Mouse (Mus musculus) lung, embryonic 14.5 days (tissue): ENCODE measurements at regions not wholly inside any gene's neighbourhood (a gene's known extent, or its start where the extent isn't known, plus 50 kb on each side); places are given as distances from the start of the nearest gene placed in this dataset.
"Not testable (repeated sequence)": the region's sequence is repeated elsewhere in the genome, so short reads cannot be mapped to it uniquely, and the experiment has no call there.

Experiments
- ATAC-seq: fragments of 200-750 bp; cut with Nextera tagmentation; 2 replicates; pipeline ENCODE4 v1.8.0; 2017; ENCODE audit warnings: mild to moderate bottlenecking, moderate TSS enrichment, moderate library complexity; ENCODE audit not compliant: insufficient read depth
- DNase-seq: peaks from one replicate; pipeline ENCODE4 v3.0.0-alpha.2; 2015
- H3K27ac ChIP-seq: fragments of 300-500 bp; sonication (generic); 2 replicates; pipeline ENCODE4 v1.5.1; 2014; ENCODE audit warnings: low read depth, mild to moderate bottlenecking, moderate library complexity
- H3K27me3 ChIP-seq: fragments of 300-500 bp; sonication (generic); 2 replicates; pipeline ENCODE4 v1.6.1; 2014; ENCODE audit warnings: low read length, control low read depth; ENCODE audit not compliant: insufficient read depth
- H3K36me3 ChIP-seq: fragments of 300-500 bp; sonication (generic); 2 replicates; pipeline ENCODE4 v1.6.1; 2014; ENCODE audit warnings: control low read depth; ENCODE audit not compliant: insufficient read depth
- H3K4me1 ChIP-seq: fragments of 300-500 bp; sonication (generic); 2 replicates; pipeline ENCODE4 v1.6.1; 2014; ENCODE audit warnings: antibody characterized with exemption, control low read depth; ENCODE audit not compliant: insufficient read depth
- H3K4me2 ChIP-seq: fragments of 300-500 bp; sonication (generic); 2 replicates; pipeline ENCODE4 v1.6.1; 2014; ENCODE audit warnings: mild to moderate bottlenecking
- H3K4me3 ChIP-seq: fragments of 300-500 bp; sonication (generic); 2 replicates; pipeline ENCODE4 v1.5.1; 2014; ENCODE audit warnings: low read depth, low read length
- H3K9ac ChIP-seq: fragments of 300-500 bp; sonication (generic); 2 replicates; pipeline ENCODE4 v1.6.1; 2014
- H3K9me3 ChIP-seq: fragments of 300-500 bp; sonication (generic); 2 replicates; pipeline ENCODE4 v1.6.1; 2016; ENCODE audit warnings: low read depth, low read length, control low read depth
- CTCF ChIP-seq: IDR thresholded peaks from 2 replicates; pipeline ENCODE4 v1.5.1; 2016; ENCODE audit warnings: antibody characterized with exemption, low read depth
- WGBS: fragments of 180-500 bp; shearing (Covaris S2); extraction: QIAGEN DNeasy Blood & Tissue Kit; methylation state at CpG from one replicate; pipeline ENCODE4 v1.1.7; 2014; 5-methylcytosine and 5-hydroxymethylcytosine counted together

DNA sequence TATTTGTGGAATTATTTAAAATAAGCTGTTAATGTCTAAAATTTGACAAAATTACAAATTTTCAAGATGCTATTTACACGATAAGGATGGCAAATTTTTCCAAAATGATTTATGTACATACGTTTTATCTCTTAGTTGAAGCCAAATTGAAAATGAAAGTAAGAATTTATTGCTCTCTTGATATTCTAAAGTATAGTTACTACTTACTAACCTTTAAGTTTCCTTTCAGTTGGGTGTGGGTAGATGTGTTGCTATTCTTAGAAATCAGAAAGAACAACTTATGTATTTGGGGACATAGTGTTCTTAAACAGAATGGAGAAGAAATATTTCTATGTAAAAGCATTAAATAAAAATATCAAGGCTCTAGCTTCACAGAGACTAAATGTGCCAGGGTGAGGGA is 142.8 kb upstream of the Slc13a1 start:
- Histone ChIP-seq H3K9me3 (no peaks in the 10 kb centered on the region), H3K27ac (no peak overlapping the region), H3K4me3 (no peak overlapping the region), H3K36me3 (no peaks in the 10 kb centered on the region), H3K27me3 (no peaks in the 10 kb centered on the region), H3K9ac (no peak overlapping the region), H3K4me1 (no peaks in the 10 kb centered on the region), H3K4me2 (no peak overlapping the region)
- WGBS, result 70% methylated on average over 2 of the region's 2 CpGs
- no peak for TF ChIP-seq CTCF
- ATAC-seq (no peak), DNase-seq (no peak)

DNA sequence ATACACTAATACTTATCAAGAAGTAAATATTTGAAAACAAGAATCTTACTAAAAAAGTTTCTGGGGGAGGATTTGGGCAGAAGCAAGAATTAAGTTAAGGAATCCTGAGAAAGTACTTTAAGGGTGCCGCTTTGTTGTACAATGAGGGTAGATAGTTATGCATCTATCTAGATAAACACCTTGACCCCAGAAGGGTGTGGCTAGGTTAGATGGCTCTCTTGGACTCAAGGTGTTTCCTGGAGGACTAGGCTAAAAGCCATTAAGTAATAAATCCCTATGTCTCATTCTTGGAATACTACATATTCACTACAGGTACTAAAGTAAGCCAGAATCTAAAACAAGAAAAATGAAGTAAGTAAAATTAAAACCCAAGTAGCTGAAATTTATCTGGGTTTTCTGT is 141.9 kb upstream of the Slc13a1 start:
- H3K27me3 ChIP-seq, result no peaks in the 10 kb centered on the region
- no peak overlapping the region for H3K27ac ChIP-seq
- no peak overlapping the region for H3K4me3 ChIP-seq
- no peak overlapping the region for H3K4me2 ChIP-seq
- ATAC-seq (no peak), DNase-seq (no peak)
- 90% methylated on average over 1 of the region's 1 CpGs for WGBS
- TF ChIP-seq CTCF, result no peak
- no peak overlapping the region for H3K9ac ChIP-seq
- no peaks in the 10 kb centered on the region for H3K36me3 ChIP-seq
- H3K9me3 ChIP-seq, result no peaks in the 10 kb centered on the region
- no peaks in the 10 kb centered on the region for H3K4me1 ChIP-seq

DNA sequence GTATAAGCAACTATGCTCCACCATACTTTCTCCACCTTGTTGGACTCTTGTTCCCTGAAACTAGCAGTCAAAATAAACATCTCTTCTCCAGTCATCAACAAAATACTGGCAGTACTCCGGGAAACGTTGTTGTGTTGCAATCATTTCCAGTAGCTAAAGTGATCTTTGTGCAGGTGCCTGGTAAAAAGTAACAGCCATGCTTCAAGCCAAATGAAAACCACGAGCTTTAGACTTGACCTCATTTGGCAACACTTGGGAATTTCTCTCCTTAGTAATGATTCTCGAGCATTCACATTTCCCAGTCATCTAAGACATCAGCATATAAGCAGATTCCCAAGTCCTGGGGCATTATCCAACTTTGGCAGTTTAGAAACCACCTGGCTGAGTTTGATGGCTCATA is 133.8 kb upstream of the Slc13a1 start:
- Histone ChIP-seq H3K27me3 (no peaks in the 10 kb centered on the region), H3K9ac (no peak overlapping the region), H3K27ac (no peak overlapping the region), H3K4me2 (no peak overlapping the region), H3K4me1 (no peaks in the 10 kb centered on the region), H3K4me3 (no peak overlapping the region), H3K36me3 (no peaks in the 10 kb centered on the region), H3K9me3 (no peaks in the 10 kb centered on the region)
- DNase-seq (no peak), ATAC-seq (no peak)
- WGBS, result 58% methylated on average over 4 of the region's 4 CpGs
- TF ChIP-seq CTCF, result no peak

DNA sequence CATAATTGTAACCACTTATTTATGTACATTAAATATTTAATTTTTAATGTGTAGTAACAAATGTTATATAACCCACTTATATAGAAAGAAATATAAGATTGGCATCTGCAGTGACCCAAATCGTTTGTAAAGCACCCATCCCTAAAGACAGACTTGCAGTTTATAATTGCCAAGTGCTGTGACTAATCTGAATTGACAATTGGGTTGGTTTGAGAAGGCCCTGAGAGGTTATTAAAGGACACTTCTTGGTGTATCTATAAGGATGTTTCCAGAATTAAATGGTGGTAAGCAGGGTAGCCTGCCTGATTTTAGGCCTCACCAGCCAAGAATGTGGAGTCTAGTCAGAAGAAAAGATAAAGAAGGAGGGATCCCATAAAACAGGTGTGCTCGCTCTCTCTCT is 133.3 kb upstream of the Slc13a1 start:
- no peak overlapping the region for H3K4me3 ChIP-seq
- no peak for DNase-seq
- 71% methylated on average over 2 of the region's 2 CpGs for WGBS
- no peaks in the 10 kb centered on the region for H3K4me1 ChIP-seq
- no peak overlapping the region for H3K27ac ChIP-seq
- no peak overlapping the region for H3K4me2 ChIP-seq
- no peak overlapping the region for H3K9ac ChIP-seq
- ATAC-seq, result no peak
- no peaks in the 10 kb centered on the region for H3K9me3 ChIP-seq
- no peak for TF ChIP-seq CTCF
- H3K27me3 ChIP-seq, result no peaks in the 10 kb centered on the region
- no peaks in the 10 kb centered on the region for H3K36me3 ChIP-seq

DNA sequence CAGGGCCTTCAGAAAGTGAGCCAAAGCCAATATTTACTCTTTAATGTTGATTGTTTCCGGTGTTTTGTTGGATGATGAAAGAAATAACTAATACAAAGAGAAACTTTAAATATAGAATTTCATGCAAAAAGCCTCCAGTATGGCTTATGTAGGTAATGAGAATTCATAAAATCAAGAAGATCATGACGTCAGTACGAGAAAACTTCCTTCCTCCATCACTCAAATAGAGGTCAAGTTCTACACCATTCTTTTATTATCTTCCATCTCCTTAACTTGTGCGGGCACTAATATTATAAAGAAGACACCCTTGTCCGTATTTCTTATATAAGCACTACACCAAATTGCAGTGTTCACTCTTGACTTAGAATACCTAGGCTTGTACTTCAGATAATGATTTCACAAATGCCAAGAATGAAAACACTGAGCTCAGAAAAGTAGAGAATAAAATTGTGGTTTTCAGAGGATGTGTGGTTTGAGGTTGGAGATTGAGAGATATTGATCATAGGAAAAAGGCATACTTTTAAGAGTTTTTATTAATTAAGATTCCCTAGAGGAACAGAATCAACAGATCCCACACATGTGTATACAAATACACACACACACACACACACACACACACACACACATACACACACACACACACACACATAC is 130.8 kb upstream of the Slc13a1 start:
- TF ChIP-seq CTCF, result no peak
- ATAC-seq, result no peak

DNA sequence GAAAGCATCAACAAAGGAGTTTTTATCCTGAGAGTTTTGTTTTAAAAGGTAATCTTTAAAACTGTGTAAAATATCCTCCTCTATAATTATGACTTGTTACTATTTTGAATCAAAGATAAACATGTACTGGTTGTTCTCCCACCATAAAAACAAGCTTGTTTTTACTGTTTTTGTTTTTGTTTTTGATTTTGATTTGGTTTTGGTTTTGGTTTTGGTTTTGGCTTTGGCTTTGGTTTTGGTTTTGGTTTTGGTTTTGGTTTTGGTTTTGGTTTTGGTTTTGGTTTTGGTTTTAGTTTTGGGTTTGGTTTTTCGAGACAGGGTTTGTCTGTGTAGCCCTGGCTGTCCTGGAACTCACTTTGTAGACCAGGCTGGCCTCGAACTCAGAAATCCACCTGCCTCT is 120.9 kb upstream of the Slc13a1 start:
- not testable (repeated sequence) for H3K4me2 ChIP-seq, H3K36me3 ChIP-seq, H3K27me3 ChIP-seq, H3K4me3 ChIP-seq, ATAC-seq, H3K27ac ChIP-seq, DNase-seq, H3K9me3 ChIP-seq, H3K4me1 ChIP-seq, H3K9ac ChIP-seq
- WGBS, result 73% methylated on average over 2 of the region's 2 CpGs

More for the DNA sequence above, 130.8 kb upstream of the Slc13a1 start:
- H3K9me3 ChIP-seq, result no peaks in the 10 kb centered on the region
- no peak overlapping the region for H3K4me3 ChIP-seq
- WGBS, result 82% methylated on average over 5 of the region's 5 CpGs
- no peaks in the 10 kb centered on the region for H3K27me3 ChIP-seq
- H3K4me2 ChIP-seq, result no peak overlapping the region
- no peaks in the 10 kb centered on the region for H3K36me3 ChIP-seq
- H3K27ac ChIP-seq, result no peak overlapping the region
- H3K9ac ChIP-seq, result no peak overlapping the region
- no peaks in the 10 kb centered on the region for H3K4me1 ChIP-seq
- DNase-seq, result no peak

DNA sequence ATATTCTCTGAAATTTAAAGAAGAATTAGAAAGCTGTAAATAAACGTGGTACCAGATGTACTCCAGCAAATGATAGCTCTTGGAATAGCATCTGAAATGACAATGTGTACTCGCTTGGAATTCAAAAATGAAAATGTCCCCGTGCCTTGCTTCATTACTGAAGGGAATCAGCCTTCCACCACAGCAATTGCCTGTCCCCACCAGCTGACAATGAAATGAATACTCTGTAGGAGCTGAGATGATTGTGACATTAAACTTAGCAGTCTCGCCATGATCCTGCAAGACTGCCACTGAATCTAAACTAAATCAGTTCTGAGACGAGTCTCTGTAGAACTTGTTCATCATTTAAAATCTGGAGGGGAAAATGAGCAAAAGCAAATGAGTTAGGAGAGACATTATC is 104.9 kb upstream of the Slc13a1 start:
- Histone ChIP-seq H3K27ac (no peak overlapping the region), H3K4me3 (no peak overlapping the region), H3K9ac (no peak overlapping the region), H3K9me3 (no peaks in the 10 kb centered on the region), H3K36me3 (no peaks in the 10 kb centered on the region), H3K4me1 (no peaks in the 10 kb centered on the region), H3K4me2 (no peak overlapping the region), H3K27me3 (no peaks in the 10 kb centered on the region)
- WGBS, result 68% methylated on average over 5 of the region's 5 CpGs
- no peak for ATAC-seq
- DNase-seq, result no peak
- no peak for TF ChIP-seq CTCF

DNA sequence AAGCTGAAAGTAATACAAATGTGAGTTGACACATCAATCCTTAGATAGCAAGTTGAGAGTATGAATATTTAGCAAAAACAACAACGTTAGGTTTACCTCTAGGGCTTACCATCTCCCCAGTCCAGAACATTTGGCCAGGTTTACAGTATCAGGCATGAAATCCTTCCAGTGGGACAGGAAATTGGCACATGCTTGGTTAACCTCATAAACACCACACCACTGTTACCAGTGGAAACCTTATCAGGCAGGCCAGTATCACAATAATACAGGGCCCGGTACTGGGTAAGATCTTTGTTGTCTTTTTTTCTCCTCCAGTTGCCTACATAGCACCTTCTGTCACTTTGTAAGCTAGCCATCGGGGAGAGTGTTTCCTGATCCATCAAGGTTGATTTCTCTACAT is 101.7 kb upstream of the Slc13a1 start:
- Histone ChIP-seq H3K36me3 (no peaks in the 10 kb centered on the region), H3K4me1 (no peaks in the 10 kb centered on the region), H3K27me3 (no peaks in the 10 kb centered on the region), H3K27ac (no peak overlapping the region), H3K9me3 (no peaks in the 10 kb centered on the region), H3K9ac (no peak overlapping the region), H3K4me2 (no peak overlapping the region), H3K4me3 (no peak overlapping the region)
- ATAC-seq (no peak), DNase-seq (no peak)
- WGBS, result 73% methylated on average over 3 of the region's 3 CpGs
- no peak for TF ChIP-seq CTCF
